Mouse (Mus musculus) myocyte (in vitro differentiated cells): ENCODE data around the gene 4930402H24Rik.

Source experiments
- POLR2A ChIP-seq: IDR thresholded peaks from one replicate; pipeline ENCODE4 v1.6.1; 2011; ENCODE audit warnings: low read depth, mild to moderate bottlenecking, control low read depth, moderate library complexity; ENCODE audit not compliant: insufficient read length
- TCF12 ChIP-seq: IDR thresholded peaks from one replicate; pipeline ENCODE4 v1.6.1; 2011; ENCODE audit warnings: mild to moderate bottlenecking, control low read depth; ENCODE audit not compliant: poor library complexity, insufficient read depth, severe bottlenecking
- USF1 ChIP-seq: IDR thresholded peaks from one replicate; pipeline ENCODE4 v1.6.1; 2011; ENCODE audit warnings: low read depth, mild to moderate bottlenecking, control low read depth, moderate library complexity

DNA sequence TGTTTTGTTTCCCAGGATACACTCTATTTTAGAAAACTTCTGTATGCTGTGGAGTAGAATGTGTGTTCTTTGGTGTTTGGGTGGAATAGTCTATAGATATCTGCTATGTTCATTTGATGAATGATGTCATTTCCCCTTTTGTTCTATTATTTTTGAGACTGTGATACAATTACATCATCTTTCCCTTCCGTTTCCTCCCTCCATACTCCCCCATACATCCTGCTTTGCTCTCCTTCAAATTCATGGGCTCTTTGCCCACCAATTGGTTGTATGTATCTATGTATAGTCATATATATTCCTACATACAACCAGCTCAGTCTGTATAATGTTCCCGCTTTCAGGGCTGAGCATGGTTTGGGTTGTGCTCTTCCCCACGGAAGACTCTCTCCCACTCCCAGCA, 44.1 kb downstream of the 4930402H24Rik start:
- TF ChIP-seq POLR2A (no peak), USF1 (no peak), TCF12 (no peak)
